Mouse (Mus musculus) bone marrow, adult 2 months (tissue): ENCODE measurements around the gene Pramef12.

Experiments
- CTCF ChIP-seq: fragments of 200-500 bp; IDR thresholded peaks from 2 replicates; pipeline ENCODE4 v1.5.1; 2011; ENCODE audit warnings: low read length, control low read depth; ENCODE audit not compliant: control insufficient read depth, insufficient read depth
- POLR2A ChIP-seq: fragments of 200-500 bp; IDR thresholded peaks from 2 replicates; pipeline ENCODE4 v1.6.1; 2011; ENCODE audit warnings: low read depth, mild to moderate bottlenecking, control low read depth, low read length, borderline replicate concordance; ENCODE audit not compliant: control insufficient read depth

DNA sequence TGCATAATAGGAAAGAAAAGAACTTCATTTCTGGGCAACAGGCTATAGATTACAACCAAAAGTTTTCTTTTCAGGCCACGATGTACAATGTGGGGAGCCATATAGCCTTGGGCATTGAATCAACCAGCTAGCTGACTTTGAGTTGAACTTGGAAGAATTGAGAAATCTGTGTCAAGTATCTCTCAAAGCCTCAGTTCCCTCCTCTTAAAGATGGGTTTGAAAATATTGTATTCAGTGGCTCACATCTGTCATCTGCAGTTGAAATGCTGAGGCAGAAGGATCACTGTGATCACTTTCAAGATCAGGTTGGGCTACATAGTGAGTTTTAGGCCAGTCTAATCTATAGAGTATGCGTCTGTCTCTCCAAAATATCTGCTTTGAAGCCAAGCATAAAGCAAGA, 45.0 kb upstream of the Pramef12 start, which contains the start of gene Gm9944:
- no peak for TF ChIP-seq CTCF
- TF ChIP-seq POLR2A, result no peak
